Mouse (Mus musculus): Measurements from ENCODE around the gene B3galt1.
A peak's percentile ranks its signal among the peaks of the same experiment; 100 is the strongest.

The B3galt1 gene

DNA sequence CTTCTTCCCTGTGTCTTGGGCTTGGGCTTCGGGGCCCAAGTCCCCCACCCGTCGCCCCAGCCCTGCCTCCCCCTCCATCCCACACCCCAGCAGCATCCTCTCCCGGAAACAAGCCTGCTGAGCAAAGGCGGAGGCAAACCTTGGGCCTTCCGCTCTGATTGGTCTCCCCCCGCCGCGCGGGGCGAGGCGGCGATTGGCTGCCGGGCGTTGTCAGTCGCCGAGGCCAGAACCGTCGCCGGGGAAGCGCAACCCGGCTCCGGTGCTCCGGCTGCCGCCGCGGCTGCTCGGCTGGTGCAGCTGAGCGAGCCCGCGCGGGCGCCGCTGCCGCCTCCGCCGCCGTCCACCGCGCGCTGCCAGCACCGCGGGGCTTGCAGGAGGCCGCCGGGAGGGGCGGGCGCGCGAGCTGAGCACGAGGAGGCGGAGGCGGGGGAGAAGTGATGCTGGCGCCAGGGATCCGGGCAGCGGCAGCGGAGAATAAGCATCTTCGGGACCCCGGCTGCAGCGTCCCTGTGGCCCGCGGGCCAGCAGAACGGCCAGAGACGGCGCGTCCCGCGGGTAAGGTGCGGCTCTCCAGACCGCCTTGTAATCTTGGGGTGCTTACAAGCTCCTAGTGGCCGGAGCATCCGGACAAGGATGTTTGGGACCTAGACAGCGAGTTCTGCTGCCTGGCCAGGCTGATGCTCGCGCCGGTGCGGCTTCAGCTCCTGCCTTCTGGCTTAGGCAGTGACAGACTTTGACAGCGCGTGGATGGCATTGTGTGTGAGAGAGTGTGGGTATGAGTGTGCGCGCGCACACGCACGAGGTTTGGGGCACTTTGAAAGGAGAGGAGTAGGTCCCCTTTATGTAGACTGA lies at the start of gene B3galt1:
TSS of gene B3galt1 (plus strand) at position 392 of the 852 bp plus-strand sequence.
- Histone ChIP-seq H3K4me1 (replicated peaks; ENCODE audit: low read depth, low read length) (peaks cover 13% of the 10 kb centered on the region), H3K27me3 (ENCODE audit: insufficient read depth, low read length) (peaks cover 17% of the 10 kb centered on the region), H3K9me3 (ENCODE audit: low read length) (no peaks in the 10 kb centered on the region), H3K36me3 (ENCODE audit: insufficient read depth, low read length) (no peaks in the 10 kb centered on the region), H3K4me3 (replicated peaks; ENCODE audit: low read length) (peak within 1 kb of the TSS; percentile 89)
- TF ChIP-seq NANOG (IDR thresholded peaks at IDR 0.05; ENCODE audit: borderline replicate concordance, low read length), result no peak
- TF ChIP-seq POU5F1 (IDR thresholded peaks at IDR 0.05; ENCODE audit: borderline replicate concordance, low read length), result no peak
- no peak for TF ChIP-seq CTCF (conservative IDR thresholded peaks at IDR 0.05; ENCODE audit: low read length)

DNA sequence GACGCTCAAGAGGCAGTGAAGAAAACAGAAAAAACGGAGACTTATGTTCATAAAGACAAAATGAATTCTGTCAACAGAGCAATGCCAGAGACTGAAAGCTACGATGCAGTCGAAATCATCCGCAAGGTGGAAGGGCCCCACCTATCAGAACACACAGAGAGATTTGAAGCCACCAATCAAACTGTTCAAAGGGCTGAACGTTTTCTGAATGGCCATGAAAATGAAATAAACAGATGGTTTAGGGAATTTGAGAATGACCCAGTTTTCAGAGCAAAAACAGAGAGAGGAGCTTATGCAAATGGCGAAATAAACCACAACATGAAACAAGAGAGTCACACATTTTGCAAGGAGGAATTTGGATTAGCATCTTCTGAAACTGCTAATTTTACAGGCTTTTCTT lies 49.3 kb upstream of the B3galt1 start:
- Histone ChIP-seq H3K36me3 (ENCODE audit: insufficient read depth, low read length) (no peaks in the 10 kb centered on the region), H3K27me3 (ENCODE audit: insufficient read depth, low read length) (no peaks in the 10 kb centered on the region), H3K4me3 (replicated peaks; ENCODE audit: low read length) (no peak overlapping the region), H3K9me3 (ENCODE audit: low read length) (no peaks in the 10 kb centered on the region), H3K4me1 (replicated peaks; ENCODE audit: low read depth, low read length) (peaks cover 4% of the 10 kb centered on the region; the same call in 1 of the 2 replicates)
- TF ChIP-seq POU5F1 (IDR thresholded peaks at IDR 0.05; ENCODE audit: borderline replicate concordance, low read length), result no peak
- TF ChIP-seq NANOG (IDR thresholded peaks at IDR 0.05; ENCODE audit: borderline replicate concordance, low read length), result no peak
- no peak for TF ChIP-seq CTCF (conservative IDR thresholded peaks at IDR 0.05; ENCODE audit: low read length)

GRCm38 (mm10) chr2:67535347-67535746 lies 30.3 kb upstream of the B3galt1 start:
- no peak overlapping the region for H3K4me3 ChIP-seq (replicated peaks; ENCODE audit: low read length)
- no peak for TF ChIP-seq POU5F1 (IDR thresholded peaks at IDR 0.05; ENCODE audit: borderline replicate concordance, low read length)
- TF ChIP-seq CTCF (conservative IDR thresholded peaks at IDR 0.05; ENCODE audit: low read length), result no peak
- TF ChIP-seq NANOG (IDR thresholded peaks at IDR 0.05; ENCODE audit: borderline replicate concordance, low read length), result no peak
- H3K36me3 ChIP-seq (ENCODE audit: insufficient read depth, low read length), result no peaks in the 10 kb centered on the region
- no peaks in the 10 kb centered on the region for H3K27me3 ChIP-seq (ENCODE audit: insufficient read depth, low read length)
- no peaks in the 10 kb centered on the region for H3K9me3 ChIP-seq (ENCODE audit: low read length)
- no peaks in the 10 kb centered on the region for H3K4me1 ChIP-seq (replicated peaks; ENCODE audit: low read depth, low read length)

DNA sequence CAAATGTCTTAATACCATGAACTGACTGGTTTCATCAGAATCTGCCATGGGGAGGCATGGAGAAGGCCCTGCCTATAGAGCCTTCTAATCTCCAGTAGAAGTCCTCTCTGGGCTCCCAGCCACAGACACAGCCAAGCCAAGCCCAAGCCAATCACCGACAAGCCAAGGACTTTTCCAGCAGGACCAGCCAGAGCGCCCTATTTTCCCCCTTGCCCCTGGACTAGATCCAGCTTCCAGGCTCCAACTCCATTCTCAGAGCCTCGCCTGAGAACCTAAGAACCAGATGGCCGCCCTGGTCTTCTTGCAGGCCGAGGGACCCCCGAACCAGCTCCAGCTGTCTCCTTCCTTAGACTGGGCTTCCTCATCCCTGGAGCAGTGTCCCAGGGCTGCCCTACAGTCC lies 26.2 kb upstream of the B3galt1 start:
- no peak for TF ChIP-seq NANOG (IDR thresholded peaks at IDR 0.05; ENCODE audit: borderline replicate concordance, low read length)
- no peak for TF ChIP-seq CTCF (conservative IDR thresholded peaks at IDR 0.05; ENCODE audit: low read length)
- no peak for TF ChIP-seq POU5F1 (IDR thresholded peaks at IDR 0.05; ENCODE audit: borderline replicate concordance, low read length)
- H3K4me1 ChIP-seq (replicated peaks; ENCODE audit: low read depth, low read length), result no peaks in the 10 kb centered on the region
- no peaks in the 10 kb centered on the region for H3K27me3 ChIP-seq (ENCODE audit: insufficient read depth, low read length)
- H3K9me3 ChIP-seq (ENCODE audit: low read length), result no peaks in the 10 kb centered on the region
- no peaks in the 10 kb centered on the region for H3K36me3 ChIP-seq (ENCODE audit: insufficient read depth, low read length)
- H3K4me3 ChIP-seq (replicated peaks; ENCODE audit: low read length), result no peak overlapping the region

DNA sequence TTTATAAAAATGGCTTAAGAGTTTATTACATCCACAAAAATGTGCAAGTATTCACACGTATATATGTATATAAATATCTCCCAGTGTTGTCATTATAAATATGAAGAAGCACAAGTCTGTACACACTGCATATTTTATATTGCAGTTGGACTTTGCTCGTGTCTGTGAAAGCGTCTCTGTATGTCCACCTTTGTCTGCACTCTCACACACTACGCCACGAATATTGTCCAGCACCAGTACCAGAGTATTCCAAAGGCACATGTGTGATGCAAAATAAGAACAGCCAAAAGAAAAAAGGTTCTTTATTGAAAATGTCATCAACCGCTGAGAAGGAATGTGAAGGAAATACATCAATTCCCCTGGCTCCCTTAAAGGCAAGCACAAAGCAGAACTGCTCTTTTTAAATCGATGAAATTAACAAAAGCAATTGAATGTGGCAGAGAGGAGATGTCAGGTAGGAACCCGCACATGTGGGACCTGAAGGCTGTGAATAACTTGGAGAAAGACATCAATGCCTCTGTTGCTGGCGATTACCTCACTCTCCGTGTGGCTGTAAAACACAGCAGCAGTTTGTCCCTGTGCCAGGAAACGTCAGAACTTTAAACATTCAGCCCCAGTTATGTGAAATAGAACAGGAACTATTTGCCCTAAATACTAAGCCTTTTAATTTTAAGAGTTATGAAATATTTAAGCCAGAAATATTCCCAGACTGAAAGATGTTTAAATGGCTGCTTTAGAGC lies 23.5 kb upstream of the B3galt1 start:
- Histone ChIP-seq H3K27me3 (ENCODE audit: insufficient read depth, low read length) (no peaks in the 10 kb centered on the region), H3K4me3 (replicated peaks; ENCODE audit: low read length) (no peak overlapping the region), H3K9me3 (ENCODE audit: low read length) (no peaks in the 10 kb centered on the region), H3K4me1 (replicated peaks; ENCODE audit: low read depth, low read length) (no peaks in the 10 kb centered on the region), H3K36me3 (ENCODE audit: insufficient read depth, low read length) (no peaks in the 10 kb centered on the region)
- TF ChIP-seq POU5F1 (IDR thresholded peaks at IDR 0.05; ENCODE audit: borderline replicate concordance, low read length), result no peak
- no peak for TF ChIP-seq NANOG (IDR thresholded peaks at IDR 0.05; ENCODE audit: borderline replicate concordance, low read length)
- TF ChIP-seq CTCF (conservative IDR thresholded peaks at IDR 0.05; ENCODE audit: low read length), result no peak

GRCm38 (mm10) chr2:67544426-67544825 lies 21.2 kb upstream of the B3galt1 start:
- H3K4me3 ChIP-seq (replicated peaks; ENCODE audit: low read length), result no peak overlapping the region
- H3K36me3 ChIP-seq (ENCODE audit: insufficient read depth, low read length), result no peaks in the 10 kb centered on the region
- TF ChIP-seq POU5F1 (IDR thresholded peaks at IDR 0.05; ENCODE audit: borderline replicate concordance, low read length) (no peak), NANOG (IDR thresholded peaks at IDR 0.05; ENCODE audit: borderline replicate concordance, low read length) (no peak), CTCF (conservative IDR thresholded peaks at IDR 0.05; ENCODE audit: low read length) (no peak)
- H3K4me1 ChIP-seq (replicated peaks; ENCODE audit: low read depth, low read length), result no peaks in the 10 kb centered on the region
- H3K9me3 ChIP-seq (ENCODE audit: low read length), result no peaks in the 10 kb centered on the region
- no peaks in the 10 kb centered on the region for H3K27me3 ChIP-seq (ENCODE audit: insufficient read depth, low read length)

DNA sequence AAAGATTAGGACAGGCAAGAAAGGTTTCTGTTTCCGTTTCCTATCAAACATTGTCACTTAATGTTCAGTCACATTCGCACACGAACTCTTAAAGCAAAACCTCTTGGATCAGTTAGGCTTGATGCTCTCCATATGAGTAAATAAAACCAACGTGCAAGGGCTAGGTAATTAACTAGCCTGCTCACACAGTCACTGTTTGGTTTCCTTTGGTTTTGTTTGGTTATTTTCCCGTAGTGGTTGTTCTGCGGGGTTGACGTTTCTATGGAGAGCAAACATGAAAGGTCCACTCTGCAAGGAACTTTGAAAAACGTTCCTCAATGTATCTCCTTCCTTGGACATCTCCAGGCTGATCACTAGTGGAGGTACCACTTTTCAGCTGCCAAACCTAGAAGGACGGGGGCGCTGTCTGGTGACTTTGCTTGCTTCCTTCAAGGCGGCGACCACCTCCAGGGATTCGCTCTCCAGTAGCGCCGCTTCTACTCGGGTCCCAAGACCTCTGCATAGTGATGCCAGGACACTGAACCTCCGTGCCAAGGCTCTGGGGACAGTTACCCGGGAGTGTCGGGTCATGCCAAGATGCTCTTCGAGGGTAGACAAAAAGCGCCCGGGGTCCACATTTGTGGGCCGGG lies 706 bp upstream of the B3galt1 start:
- H3K9me3 ChIP-seq (ENCODE audit: low read length), result no peaks in the 10 kb centered on the region
- TF ChIP-seq POU5F1 (IDR thresholded peaks at IDR 0.05; ENCODE audit: borderline replicate concordance, low read length), result no peak
- H3K36me3 ChIP-seq (ENCODE audit: insufficient read depth, low read length), result no peaks in the 10 kb centered on the region
- H3K4me1 ChIP-seq (replicated peaks; ENCODE audit: low read depth, low read length), result peaks cover 13% of the 10 kb centered on the region
- H3K27me3 ChIP-seq (ENCODE audit: insufficient read depth, low read length), result peaks cover 17% of the 10 kb centered on the region
- H3K4me3 ChIP-seq (replicated peaks; ENCODE audit: low read length), result peak overlapping the region; percentile 89

DNA sequence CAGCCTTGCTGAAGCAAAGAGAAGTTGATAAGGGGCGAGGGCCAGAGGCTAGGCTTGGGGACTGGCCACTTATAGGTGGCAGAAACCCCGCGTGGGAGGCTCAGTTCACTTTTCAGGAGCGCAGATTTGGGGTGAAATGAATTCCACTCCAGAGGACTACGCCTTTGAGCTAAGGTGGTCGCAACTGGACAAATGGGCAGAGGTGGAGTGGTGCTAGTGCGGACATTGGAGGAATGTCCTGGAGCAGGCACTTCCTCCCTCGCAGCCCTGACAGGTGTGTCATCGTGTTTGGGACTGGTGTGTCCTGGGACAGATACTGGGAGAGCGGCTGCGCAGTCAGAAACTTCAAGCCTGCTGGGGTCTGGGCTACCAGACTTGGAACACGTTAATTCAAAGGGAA lies 895 bp downstream of the B3galt1 start:
- peaks cover 17% of the 10 kb centered on the region for H3K27me3 ChIP-seq (ENCODE audit: insufficient read depth, low read length)
- TF ChIP-seq CTCF (conservative IDR thresholded peaks at IDR 0.05; ENCODE audit: low read length), result no peak
- TF ChIP-seq NANOG (IDR thresholded peaks at IDR 0.05; ENCODE audit: borderline replicate concordance, low read length), result no peak
- no peak for TF ChIP-seq POU5F1 (IDR thresholded peaks at IDR 0.05; ENCODE audit: borderline replicate concordance, low read length)
- H3K4me1 ChIP-seq (replicated peaks; ENCODE audit: low read depth, low read length), result peaks cover 13% of the 10 kb centered on the region
- H3K9me3 ChIP-seq (ENCODE audit: low read length), result no peaks in the 10 kb centered on the region
- peak overlapping the region; percentile 89 for H3K4me3 ChIP-seq (replicated peaks; ENCODE audit: low read length)
- no peaks in the 10 kb centered on the region for H3K36me3 ChIP-seq (ENCODE audit: insufficient read depth, low read length)
